Mouse (Mus musculus): ENCODE measurements around the gene Samd4b. TPM values are rescaled to one million over a fixed set of nuclear protein-coding genes. Genes with fewer than 3 reads are reported as not detected.

The Samd4b gene
- polyA plus RNA-seq, 3 experiments from 2014 or later, result 6.4 to 9.8 (median 8.2) TPM

DNA sequence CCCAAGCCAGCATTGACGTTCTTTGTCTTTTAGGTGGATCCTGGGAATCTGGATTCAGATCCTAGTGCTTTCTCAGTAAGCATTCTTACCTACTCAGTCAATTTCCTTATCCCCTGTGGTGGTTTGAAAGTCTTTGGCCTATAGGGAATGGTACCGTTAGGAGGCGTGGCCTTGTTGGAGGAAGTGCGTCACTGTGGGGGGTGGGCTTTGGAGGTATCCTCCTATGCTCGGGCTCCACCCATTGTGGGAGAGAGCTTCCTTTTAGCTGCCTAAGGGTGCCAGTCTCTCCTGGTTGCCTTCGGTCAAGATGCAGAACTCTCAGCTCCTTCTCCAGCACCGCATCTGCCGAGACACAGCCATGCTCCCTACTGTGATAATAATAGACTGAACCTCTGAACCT is 105.6 kb downstream of the Samd4b start:
- no peak for ATAC-seq

DNA sequence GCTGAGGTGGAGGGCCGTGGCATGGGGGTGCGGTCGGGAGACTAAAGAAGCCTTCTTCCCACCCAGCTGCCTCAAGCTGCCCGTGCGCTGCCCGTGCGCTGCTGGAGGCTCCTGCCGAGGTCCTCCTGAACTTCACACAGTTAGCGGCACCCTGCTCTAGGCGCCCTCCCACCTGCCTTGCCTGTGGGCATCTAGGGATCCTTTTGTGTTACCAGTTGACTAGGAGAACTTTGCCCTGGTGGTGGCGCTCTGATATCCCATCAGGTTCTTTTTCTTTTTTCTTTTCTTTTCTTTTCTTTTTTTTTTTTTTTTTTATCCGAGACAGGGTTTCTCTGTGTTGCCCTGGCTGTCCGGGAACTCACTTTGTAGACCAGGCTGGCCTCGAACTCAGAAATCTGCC is 107.0 kb downstream of the Samd4b start:
- no peak for ATAC-seq

DNA sequence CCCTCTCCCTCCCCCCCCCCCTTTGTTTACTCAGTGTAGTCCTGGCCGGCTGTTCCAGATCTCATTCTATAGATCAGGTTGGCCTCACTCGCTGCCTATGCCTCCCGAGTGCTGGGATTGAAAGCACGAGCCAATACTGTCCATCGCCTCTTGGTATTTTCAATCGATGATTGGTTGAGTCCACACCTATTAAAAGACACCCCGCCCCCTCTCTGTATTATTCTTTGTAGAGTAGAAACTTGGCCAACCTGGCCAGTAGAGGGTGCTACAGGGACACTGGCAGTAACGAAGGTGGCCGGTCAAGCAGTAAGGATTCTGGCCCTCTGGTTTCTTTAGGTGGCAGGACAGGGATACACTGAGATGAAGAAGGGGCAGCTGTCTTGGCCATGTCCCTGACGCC is 107.5 kb downstream of the Samd4b start:
- ATAC-seq, result no peak

DNA sequence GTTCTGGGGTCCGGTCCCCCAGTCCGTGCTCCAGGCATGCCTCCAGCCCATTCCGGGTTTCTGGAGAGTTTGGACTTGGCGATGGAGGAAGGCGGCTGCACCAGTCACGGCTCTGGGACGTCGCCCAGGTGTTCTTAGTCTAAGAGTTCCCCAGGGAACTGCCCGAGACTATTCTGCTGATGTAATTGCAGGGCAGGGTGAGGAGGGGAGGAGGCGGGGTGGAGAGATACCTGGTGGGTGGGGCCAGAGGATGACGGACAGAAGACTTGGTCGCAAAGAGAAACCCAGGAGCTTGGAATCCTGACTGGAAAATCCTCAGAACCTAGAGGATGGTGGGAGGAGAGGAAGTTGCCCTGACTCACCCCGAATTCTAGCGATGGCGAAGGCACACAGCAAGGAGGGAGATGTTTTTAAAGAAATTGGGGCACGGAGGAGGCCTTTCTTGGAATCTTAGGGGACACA is 109.9 kb downstream of the Samd4b start:
- ATAC-seq, result no peak

- no peak for ATAC-seq
These were observed 113.8 kb downstream of the Samd4b start for GRCm38 (mm10) chr7:28484192-28484591.

GRCm38 (mm10) chr7:28482854-28483253 is 115.1 kb downstream of the Samd4b start:
- no peak for ATAC-seq

- no peak for ATAC-seq
These were observed 119.1 kb downstream of the Samd4b start for GRCm38 (mm10) chr7:28478854-28479253.

DNA sequence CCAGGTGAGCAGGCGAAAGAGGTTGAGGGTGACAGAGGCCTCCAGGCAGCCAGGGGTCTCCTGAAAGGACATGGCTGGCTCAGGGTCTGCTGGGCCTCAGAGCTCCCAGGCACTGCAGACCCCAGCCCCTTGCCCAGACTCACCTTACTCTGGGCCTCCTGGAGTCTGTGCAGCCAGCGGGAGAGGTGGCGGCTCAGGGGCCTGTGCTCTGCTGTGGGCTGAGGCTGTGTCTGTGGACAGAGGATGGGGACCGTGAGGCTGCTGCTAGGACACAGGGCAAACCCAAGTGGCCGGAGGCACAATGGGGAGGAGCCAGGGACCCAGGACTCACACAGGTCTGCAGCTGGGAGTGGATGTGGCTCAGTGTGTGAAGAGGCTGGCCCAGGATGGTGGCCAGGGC is 120.6 kb downstream of the Samd4b start:
- ATAC-seq, result no peak

DNA sequence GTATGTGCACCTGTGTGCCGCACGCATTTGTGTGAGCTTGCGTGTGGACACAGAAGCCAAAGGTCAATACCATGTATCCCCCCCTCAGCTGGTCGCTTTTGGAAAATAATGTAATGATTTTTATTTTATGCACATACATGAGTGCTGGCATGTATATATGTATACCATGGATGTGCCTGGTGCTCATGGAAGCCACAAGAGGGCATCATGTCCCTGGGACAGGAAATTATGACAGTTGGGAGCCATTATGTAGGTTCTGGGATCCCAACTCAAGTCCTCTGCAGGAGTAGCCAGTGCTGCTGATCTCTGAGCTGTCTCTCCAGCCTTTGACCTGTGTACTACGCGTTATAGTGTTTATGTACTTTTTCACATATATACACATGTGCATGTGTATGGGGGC is 121.8 kb downstream of the Samd4b start:
- no peak for ATAC-seq

- no peak for ATAC-seq
These were observed 130.7 kb downstream of the Samd4b start for GRCm38 (mm10) chr7:28467213-28467751.

DNA sequence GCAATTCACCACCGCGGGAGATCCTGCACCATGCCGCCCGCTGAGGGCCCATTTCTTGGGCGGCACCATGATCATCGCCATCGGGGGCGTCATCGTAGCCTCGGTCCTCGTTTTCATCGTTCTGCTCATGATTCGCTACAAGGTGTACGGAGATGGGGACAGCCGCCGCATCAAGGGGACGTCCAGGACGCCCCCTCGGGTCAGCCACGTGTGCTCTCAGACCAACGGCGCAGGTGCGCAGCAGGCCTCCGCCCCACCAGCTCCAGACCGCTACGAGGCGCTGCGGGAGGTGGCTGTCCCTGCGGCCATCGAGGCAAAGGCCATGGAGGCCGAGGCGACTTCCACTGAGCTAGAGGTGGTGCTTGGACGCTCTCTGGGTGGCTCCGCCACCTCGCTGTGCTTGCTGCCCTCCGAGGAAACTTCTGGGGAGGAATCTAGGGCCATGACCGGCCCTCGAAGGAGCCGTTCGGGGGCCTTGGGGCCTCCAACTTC is 131.2 kb downstream of the Samd4b start:
- ATAC-seq, result no peak

DNA sequence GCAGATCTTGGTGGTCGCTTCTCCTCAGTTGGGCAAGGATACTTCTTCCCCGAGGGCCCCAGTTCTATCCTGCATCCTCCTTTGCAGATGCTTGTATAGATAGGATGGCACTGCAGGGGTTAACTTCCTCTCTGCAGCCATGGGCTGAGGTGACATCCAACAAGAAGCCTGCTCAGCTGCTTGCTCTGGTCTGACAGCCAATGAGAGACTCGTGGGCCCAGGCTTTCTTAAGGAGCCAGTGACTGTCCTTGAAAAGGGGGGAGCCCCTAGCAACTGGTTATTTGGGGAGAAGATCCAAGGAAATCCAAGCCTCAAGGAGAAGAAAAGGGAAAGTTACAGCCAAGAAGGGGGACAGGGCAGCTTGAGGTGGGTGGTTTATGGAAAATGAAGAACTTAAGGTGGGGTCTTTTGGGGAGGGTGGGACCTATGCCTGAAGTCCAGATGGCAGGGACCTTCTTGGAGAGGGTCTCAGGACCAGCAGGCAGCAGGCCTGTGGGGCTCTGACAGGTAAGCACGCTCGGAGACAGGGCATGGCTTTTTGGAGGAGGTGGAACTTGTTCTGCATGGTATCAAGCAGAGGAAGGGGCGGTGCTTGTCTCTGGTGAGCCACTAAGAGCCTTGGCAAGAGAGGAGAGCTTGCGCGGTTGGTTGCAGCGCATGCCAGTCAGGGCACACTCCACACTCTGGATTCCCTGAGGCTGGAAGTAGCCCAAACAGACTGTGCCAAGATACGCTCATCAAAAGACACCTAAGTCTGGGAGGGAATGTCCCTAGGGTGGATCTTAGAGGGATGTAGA is 133.3 kb downstream of the Samd4b start:
- no peak for ATAC-seq

- no peak for ATAC-seq
These were observed 135.2 kb downstream of the Samd4b start for GRCm38 (mm10) chr7:28462769-28463168.

DNA sequence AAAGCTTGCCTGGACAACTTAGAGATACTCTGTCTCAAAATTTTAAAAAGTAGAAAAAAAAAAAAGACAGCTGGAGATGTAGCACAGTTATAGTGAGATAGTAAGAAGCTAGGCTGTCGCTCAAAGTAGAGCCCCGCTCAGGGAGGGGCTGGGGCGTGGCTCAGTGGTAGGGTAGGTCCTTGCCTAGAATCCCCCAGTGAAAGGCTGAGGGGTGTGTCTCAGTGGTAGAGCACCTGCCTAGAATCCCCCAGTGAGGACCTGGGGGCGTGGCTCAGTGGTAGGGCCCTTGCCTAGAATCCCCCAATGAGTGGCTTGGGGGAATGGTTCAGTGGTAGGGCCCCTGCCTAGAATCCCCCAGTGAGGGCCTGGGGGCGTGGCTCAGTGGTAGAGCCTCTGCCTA is 137.6 kb downstream of the Samd4b start:
- ATAC-seq, result no peak

DNA sequence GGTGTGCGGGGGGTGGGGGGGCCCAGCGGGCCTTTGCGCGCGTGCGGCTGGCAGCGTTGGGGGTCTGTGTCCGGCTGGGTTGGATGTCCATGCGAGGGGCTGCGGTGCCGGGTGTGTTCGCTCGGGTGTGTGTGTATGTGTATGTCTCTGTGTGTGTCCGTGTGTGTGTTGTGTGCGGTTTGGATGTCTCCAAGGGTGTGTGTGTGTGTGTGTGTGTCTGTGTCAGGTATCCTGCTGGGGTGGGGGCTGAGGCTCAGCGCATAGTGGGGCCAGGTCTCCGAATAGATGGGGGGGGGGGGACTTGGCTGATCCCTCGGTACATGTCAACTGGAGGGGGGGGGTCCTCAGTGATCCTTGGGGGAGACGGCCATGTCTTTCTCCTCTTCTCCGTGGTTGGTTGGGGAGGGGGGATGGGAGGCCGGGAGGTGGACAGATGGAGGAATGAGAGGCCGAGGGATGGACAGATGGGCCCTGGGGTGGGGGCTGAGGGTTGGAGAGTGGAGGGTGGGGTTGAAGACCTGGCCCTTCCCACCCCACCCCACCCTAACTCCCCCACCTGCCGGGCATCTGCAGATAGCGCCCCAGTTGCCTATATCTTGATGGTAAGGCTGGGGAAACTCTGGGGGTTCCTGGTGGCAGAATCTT is 145.5 kb downstream of the Samd4b start:
- ATAC-seq, result no peak

- ATAC-seq, result peak; percentile 25
These were observed 146.2 kb downstream of the Samd4b start, which contains the start of gene Lrfn1 for GRCm38 (mm10) chr7:28451531-28452360. Lrfn1 (plus strand) TSS chr7:28451980.

DNA sequence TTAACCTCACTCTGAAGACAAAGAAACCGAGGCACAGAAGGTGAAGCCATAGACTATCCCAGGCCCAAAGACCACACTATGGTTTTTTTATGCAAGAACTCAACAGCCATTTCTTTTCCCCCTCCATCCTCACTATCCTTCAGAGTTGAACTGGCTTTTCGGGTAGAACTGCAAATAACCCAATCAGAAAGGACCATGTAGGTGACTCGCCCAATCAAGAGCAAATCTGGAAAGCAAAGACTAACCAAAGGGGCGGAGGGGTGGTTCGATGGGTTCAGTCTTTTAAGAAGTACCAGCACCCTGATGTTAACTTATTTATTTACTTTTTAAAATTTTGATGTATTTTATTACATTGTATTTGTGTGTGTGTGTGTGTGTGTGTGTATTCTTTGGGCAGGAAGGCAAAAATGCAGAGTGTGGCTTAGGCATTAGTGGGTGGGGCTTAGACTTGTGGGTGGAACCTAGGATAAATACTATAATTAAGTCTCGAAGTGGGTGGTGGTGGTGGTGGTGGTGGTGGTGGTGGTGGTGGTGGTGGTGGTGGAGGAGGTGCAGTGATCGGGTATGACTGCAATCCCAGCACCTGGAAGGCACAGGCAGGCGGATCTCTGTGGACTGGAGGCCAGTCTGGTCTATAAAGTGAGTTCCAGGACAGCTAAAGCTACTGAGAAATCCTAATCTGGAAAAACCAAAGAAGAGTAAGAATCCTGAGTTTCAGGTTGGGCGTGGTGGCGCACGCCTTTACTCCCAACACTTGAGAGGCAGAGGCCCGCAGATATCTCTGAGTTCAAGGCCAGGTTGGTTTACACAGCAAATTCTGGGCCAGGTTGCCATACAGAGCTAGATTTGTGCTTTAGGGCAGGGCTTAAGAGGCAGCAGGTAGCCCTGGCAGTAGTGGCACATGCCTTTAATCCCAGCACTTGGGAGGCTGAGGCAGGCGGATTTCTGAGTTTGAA is 149.8 kb downstream of the Samd4b start:
- no peak for ATAC-seq

- no peak for ATAC-seq
These were observed 150.7 kb downstream of the Samd4b start for GRCm38 (mm10) chr7:28447101-28447830.

- ATAC-seq, result peak; percentile 33
These were observed 151.5 kb downstream of the Samd4b start for GRCm38 (mm10) chr7:28446446-28446845.

GRCm38 (mm10) chr7:28444344-28444974 is 153.5 kb downstream of the Samd4b start:
- peak; percentile 46 for ATAC-seq
